Mouse (Mus musculus) heart, postnatal 25 days (tissue): ENCODE data around the gene Dph1. TPM values are rescaled to one million over a fixed set of nuclear protein-coding genes. Genes with fewer than 3 reads are reported as not detected.

Experiments
- DNase-seq: peaks from one replicate; pipeline ENCODE4 v3.0.0; 2022; ENCODE audit warnings: low spot score
- intact Hi-C: fragments of 180-260 bp; cut with DNase I; formaldehyde crosslinking; loops from one replicate; pipeline ENCODE4 v1.15.1; 2025
- total RNA-seq, 2 experiments: library from RNA; stranded (reverse); gene quantifications; 2 replicates each; pipeline ENCODE4 v1.2.3; 2021

The Dph1 gene
- total RNA-seq, 2 experiments from 2014 or later = 7.4 to 9.0 TPM

DNA sequence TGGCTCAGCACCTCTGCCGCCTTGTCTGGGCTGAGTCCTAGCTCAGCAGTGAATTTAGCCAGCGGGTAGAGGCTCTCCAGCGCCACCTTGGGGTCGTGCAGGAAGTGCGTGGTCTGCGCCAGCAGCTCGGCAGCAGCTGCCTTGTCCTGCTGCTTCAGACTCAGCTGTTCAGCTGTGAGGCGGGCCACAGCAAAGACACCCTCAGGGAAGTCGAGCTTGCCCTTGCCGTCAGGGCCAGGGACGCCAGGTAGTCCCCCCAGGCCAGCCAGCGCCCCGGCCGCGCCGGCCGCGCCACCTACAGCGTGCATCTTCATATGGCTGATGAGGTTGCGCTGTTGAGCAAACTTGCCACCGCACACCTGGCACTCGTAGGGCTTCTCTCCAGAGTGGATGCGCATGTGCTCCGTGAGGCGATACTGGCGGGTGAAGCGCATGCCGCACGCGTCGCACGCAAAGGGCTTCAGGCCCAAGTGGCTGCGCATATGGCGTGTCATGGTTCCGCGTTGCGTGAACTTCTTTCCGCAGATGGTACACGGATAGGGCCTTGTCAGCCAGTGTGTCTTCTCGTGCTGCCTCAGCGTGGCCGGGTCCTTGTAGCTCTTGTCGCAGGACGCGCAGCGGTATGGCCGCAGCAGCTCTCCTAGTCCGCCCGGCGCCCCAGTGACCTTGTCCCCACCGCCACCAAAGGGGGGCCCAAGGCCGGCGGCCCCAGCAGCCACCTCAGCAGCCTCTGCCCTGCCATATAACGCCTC lies 25.4 kb downstream of the Dph1 start:
- peak; percentile 76 for DNase-seq
- intact Hi-C loops = loop anchor here (1.0 to 5.0 kb wide), 4 partner anchors 31 to 238 kb away; partner anchors contain the start of genes Smg6 and Srr

DNA sequence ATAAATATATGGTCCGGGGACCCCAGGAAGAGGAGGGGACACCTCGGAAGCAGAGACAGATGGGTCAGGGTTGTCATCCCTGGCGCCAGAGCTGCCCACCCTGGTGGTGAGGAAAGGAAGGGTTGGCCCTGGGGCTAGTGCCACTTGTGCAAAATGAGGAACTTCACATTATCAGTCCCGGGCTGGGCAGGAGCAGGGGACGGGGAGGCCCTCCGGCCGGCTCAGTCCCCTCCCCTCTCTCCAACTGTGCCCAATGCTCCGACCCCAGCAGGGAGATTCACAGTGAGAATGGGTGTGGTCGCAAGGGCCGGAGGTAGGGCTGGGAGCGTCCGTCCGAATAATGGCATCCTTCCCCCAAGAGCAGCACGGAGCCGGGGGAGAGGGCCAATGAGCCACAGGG lies 26.3 kb downstream of the Dph1 start:
- DNase-seq = no peak
- intact Hi-C loops = loop anchor here (1.0 to 5.0 kb wide), 4 partner anchors 30 to 237 kb away; partner anchors contain the start of genes Smg6 and Srr

DNA sequence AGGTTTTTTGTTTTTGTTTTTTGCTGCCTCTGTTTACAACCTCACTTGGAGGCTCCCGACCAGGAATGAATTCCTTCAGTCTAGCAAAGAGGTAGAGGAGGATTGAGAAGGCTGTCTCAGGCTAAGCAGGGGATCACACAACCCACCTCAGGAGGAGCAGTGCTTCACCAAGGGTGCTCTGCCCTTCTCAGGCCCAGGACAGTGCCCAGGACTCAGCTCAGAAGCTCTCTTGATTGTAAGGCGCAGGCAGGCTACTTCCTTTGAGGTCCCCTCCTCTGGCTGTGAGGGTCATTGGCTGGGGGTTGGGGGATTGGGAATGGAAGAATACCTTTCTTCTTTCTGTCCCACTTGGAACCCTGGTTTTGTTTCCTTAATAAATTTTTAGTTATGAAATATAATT lies 27.0 kb downstream of the Dph1 start:
- intact Hi-C loops = loop anchor here (2.0 kb wide), 2 partner anchors 29 to 117 kb away; no protein-coding TSS in a partner anchor
- DNase-seq = no peak

DNA sequence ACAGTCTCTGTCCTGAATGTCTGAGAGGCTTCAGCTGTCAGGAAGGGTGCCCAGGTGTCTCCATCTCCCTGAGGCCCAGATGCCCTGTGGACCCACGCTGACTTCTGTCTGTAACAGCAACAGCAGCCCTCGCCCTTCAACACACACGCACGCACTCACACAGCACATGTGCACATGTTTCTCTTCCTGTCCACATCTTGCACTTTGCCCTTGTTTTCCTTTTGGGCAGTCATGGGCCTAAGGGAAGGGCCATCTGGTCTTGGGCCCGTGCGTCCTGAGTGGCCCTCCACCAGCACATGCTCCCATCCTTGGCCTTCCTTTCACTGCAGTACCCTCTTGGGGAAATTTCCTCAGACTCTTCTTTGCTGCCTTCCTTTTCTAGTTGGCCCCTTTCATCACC lies 27.7 kb downstream of the Dph1 start:
- intact Hi-C loops = no loop called here
- no peak for DNase-seq

DNA sequence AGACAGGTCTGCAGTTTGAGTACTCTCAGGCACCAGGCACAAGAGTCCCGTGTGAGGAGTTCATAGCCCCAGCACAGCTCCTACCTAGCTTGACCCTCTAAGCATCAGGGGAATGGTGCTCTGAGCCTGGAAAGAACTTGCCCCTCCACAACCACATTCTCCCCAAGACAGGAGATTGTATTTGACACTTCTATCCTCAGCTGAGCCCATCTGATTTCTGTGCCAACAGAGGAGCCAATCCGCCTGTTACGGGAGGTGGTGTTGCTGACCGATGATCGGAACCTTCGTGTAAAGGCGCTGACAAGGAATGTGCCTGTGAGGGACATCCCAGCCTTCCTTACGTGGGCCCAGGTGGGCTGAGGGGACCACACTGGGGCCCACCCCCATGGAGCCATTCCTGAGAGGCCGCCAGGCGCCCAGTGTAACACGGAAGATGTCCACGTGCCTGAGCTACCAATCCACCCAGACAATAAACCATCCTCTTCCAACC lies 28.4 kb downstream of the Dph1 start:
- no peak for DNase-seq

DNA sequence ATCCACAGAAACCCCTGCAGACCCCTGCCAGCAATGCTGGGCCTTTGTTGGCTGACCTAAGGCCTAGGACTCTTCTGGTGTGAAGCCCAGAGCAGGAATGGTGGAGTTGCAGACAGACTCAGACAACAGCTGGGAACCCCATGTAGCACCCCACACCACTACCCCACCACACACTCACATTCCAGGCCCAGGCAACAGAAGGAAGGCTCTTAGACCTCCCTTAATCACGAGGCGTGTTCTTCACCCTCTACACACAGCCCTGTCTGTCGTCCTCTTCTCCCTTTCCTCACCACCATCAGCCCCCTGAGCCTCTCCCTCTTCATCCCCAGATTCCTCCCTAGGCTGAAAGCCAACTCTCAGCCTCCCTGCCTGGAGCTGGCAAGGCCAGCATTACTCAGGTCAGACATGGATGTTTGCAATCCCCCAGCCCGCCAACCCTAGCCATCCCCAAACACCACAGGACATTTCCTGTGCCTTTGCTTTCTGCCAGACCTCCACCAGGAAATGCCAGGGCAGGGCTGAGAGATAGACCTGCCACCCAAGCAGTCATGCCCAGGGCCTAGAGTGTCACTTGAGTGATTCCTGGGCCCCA lies 29.5 kb downstream of the Dph1 start:
- DNase-seq = no peak
- intact Hi-C loops = no loop called here

More for the DNA sequence above, 28.4 kb downstream of the Dph1 start:
- intact Hi-C loops = no loop called here

DNA sequence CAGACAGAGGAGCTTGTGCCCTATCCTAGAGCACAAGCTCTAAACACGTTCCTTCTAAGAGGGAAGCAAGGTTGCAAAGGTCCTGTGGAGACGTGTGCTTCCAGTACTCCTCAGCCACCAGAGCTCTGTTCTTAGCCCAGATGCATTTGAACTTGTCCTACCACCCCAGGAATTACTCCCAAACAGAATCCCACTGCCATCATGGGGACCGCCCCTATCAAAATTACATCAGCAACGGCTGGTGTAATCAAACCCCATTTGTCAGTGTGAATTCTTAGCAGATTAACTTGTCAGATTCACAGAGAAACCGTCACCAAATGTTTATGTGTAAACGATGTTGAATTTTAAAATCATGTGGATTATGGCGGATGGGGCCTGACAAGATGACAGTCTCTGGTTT lies 30.1 kb downstream of the Dph1 start:
- no peak for DNase-seq
- intact Hi-C loops = no loop called here

DNA sequence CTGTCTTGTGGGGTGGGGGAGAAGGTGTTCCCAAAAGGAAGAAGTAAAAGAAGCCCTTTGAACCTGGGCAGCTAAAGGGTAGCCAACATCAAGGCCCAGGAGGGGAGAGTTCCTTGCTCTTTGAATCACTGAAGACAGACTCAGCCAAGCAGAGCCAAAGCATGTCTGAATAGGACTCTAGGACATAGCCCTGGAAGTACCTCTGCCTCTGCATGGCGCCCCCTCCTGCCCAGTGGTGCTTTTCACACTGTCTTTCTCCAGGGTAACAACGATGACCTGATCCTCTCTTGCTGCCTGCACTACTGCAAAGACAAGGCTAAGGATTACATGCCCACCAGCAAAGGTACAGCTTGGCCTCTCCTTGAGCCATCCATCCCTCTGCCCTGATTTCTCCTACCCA lies 31.5 kb downstream of the Dph1 start:
- intact Hi-C loops = no loop called here
- DNase-seq = no peak

DNA sequence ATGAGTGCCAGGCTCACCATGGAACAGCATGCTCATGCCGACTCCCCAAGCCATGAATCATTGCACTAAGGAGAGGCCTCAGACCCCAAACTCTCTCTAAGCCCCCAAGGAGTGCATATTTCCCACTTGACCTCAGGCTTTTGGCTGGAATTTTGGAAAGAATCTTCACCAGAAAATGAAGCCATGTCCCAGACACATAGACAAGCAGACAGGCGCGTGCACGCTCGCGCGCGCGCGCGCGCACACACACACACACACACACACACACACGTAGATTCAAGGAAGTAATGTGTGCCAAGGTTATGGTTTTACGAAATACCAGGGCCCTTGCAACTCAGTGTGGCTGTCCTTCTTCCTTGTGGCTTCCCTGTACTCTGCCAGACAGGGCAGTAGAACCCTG lies 32.6 kb downstream of the Dph1 start:
- no peak for DNase-seq
- intact Hi-C loops = no loop called here

DNA sequence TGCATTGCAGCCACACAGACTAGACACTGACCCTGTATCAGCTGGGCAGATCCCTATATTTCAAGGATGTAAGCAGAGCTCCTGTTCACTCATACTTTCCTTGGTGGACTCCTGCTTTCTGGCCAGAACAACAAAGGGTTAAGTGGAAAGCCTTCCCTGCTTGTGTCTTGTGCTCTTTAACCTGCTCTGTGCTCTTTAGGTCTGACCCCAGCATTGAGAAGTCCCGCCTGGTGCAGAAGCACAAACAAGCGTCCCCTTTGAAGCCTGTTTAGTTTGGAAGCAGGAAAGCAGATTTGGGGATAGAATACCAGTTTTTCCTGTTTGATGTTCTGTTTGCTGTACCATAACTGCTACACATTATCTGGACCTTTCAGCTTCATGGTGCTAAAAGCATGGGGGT lies 33.1 kb downstream of the Dph1 start:
- intact Hi-C loops = no loop called here
- no peak for DNase-seq

DNA sequence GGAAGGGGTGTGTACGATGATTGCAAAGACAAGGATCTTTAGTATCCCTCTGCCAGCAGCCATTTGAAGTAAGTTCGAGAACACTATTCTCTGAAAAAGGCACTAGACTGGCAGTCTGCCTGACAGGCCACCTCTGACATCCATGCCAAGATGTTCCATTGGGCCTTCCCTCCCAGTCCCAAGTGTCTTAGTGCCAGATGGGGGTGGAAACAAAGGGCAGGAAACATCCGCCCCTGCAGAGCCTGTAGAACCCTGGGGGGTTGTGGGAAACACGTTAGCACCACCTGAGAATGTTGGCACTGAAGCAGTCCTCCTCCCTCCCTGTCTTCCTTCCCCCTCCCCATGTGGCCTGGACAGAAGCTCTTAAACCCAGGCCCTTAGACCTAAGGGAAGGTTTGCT lies 34.0 kb downstream of the Dph1 start:
- peak; percentile 35 for DNase-seq
- intact Hi-C loops = no loop called here

DNA sequence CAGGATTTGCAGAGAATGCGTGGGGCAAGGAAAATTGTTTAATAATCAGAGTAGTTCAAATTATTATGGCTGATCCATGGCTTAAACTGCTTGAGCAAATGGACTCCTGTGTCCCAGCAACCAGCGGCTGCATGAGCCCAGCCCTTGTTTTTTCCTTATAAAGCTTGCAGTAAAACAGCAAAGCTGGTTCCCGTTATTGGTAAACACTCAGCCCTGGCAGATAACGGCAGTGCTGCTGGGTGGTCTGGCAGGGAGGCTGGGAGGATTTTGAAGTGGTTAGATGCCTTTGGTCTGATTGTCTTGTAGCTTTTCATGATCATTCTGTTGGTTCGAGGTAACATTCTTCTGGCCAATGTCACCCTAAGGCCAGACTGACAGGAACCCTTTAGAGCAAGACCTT lies 34.6 kb downstream of the Dph1 start:
- DNase-seq = no peak
- intact Hi-C loops = no loop called here

DNA sequence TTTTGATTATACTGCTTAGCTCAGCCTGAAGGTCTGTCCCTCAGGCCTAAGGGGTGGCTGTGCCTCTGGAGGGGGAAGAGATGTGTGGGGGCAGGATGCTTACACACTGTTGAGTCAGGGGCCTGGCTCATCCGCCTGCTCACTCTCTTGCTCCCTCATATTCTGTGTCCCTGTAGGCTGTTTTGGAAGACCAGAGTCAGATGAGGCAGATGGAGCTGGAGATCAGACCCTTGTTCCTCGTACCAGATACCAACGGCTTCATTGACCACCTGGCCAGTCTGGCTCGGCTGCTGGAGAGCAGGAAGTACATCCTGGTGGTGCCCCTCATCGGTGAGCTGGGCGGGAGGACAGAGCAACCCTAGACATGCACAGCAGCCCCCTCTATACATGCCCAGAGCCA lies 35.1 kb downstream of the Dph1 start:
- no peak for DNase-seq
- intact Hi-C loops = no loop called here

DNA sequence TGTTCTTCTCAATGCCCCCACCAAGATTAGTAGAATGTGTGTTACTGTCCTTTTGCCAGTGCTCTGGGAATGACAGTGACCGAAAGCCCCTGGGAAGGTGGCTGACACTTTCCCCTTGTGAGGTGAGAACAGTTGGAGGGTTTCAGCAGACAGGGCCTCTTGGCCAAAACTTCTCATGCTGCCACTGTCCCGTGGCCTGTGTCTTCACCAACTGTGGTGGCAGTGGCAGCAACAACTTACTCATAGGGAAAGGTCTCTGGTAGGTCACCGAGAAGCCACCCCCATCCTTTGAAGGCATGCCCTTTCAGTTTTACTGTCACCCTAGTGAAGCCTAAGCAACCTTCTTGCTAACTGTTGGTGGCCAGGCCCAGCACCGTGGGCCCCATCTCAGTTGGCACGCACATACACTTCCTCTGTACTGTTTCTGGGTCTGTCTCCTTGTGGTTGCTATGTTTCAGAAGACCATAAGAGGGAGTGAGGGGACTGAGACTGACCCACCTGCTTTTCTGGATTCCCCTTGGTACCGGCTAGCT lies 36.9 kb downstream of the Dph1 start:
- intact Hi-C loops = no loop called here
- no peak for DNase-seq

DNA sequence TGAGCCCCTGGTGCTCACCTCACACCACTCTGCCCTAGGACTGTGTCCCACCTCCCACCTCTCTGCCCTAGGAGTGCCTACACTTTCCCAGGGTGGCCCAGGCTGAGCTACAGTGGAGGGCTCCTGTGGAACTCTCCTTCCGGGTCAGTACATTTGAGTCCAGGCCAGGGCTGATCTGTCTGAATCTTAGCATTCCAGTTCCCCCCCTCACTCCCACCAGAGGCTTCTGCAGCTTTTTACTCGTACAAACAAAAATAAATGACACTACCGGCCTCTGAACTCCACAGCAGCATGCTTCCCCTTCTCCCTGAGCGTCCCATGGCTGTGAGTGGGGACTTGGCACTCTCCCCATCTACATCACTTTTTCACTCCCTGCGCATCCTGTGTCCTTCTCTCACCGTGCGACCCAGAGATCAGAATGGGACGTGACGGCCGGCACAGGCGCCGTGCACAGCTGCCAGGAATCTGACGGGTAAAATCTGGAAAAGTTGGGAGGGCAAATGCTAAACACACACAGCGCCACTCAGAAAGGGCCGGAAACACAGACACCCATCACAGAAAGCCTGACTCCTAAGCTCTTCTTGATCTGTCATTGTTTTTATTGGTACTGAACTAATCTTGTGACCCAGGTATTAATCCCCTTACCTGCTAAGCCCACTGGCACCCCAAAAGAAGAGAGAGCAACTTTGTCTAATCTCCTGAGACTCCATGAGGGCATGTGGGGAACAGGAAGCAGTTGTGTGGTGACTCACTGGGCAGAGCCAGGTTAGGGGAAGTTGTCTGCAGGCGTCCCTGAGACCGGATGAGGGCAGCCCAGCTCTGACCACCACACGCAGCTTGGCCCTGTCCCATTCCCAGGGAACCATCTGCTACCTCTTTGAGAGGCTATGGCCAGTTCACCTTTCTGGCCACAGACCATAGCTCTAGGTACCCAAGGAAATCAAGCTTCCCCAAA lies 38.2 kb downstream of the Dph1 start:
- intact Hi-C loops = no loop called here
- peak; percentile 57 for DNase-seq

DNA sequence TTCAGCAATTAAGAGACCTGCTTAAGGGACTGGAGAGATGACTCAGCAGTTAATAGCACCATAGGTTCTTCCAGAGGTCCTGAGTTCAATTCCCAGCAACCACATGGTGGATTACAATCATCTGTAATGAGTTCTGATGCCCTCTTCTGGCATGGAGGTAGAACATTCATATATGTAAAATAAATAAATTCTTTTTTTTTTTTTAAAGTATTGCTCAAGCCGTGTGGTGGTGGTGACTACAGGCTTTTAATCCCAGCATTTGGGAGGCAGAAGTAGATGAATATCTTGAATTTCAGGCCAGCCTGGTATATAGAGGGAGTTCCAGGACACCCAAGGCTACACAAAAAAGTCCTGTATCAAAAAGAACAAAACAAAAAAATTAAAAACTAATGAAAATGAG lies 40.7 kb downstream of the Dph1 start:
- intact Hi-C loops = no loop called here
- DNase-seq = no peak

DNA sequence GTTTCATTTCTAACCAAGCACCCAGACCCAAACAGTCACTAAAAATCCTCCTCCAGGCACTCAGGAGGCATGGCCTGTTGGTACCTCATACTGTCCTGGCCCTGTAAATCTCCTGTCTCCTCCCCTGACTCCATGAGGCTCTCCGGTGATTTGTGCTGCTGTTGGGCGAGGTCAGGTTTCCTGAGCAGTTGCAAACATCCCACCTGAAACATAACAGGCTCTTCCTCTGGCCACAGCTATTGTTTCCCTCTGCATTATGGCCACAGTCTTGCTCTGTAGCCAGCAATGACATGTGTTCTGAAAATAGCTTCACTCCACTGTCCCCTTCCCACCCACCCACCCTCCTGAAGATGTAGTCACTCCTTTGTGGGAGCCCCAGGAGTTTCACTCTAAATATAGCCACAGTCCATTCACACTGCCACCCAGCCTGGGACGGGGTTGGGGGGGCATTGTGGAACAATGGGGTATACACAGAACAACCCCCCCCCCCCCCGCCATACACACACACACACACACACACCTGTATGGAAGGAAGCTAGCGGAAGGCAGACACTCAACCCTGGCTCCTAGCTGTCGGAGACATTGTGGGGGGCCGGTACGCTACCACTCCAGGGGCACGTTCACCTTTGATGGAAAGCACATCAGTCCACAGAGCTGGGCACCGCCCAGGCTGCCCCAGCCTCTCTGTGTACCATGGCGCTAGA lies 42.6 kb downstream of the Dph1 start:
- intact Hi-C loops = no loop called here
- DNase-seq = peak; percentile 25

DNA sequence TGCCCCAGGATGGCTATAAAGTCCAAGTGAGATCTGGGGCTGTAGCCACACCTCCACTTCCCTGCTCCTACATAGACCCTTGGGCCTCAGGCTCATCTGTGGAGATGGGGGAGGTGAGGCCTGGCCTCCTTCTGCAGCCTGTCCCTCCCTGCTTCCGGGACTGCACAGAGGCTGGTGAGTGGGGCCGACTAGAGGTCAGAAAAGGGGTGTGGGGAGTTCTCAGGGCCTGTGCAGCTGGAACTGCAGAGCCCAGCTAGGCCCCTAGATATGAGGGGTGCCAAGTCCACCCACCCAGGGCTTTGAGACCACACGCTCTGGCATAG lies 43.2 kb downstream of the Dph1 start:
- intact Hi-C loops = no loop called here
- peak; percentile 51 for DNase-seq

DNA sequence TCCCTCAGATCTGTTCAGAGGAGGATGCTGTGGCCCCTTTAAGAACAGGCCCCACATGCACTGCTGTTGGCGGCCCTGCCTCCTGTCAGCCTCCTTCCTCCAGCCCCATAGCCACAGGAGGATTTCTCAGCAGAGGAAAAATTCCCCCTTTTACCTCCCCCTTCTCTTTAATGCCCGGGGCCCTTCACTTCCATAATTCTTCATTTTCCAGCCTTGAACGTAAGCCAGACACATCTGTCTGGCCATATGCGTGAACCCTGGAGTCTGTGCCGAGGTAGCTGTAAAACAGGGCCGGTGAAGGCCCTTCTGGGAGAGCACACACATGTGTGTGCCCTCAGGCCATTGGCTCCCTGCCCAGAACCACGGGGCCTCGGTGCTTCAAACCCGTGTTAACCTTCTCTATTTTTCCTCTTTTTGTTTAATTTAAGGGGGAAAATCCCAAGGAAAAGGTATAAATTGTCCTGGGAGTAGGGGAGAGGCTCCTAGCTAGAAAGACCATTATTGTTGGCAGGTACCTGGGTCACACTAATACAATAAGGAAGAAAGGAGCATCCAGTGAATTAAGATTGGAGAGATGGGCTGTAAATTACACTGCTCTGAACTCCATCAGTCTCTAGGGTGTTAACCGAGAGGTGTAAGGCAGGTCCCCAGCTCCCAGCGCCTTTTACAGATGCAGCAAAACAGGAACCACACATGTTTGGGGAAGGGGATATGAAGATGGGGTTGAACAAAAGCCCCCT lies 43.8 kb downstream of the Dph1 start:
- intact Hi-C loops = no loop called here
- no peak for DNase-seq
